25 mouse cellular contexts compared by ENCODE assay signal in genomic region chr1:140175442-140175841, GRCm38 (mm10). TPM values are rescaled to one million over a fixed set of nuclear protein-coding genes. Genes with fewer than 3 reads are reported as not detected.
DNase-seq lines count a peak whose midpoint lies in the region; ATAC-seq and TF ChIP-seq lines count a peak whose summit lies in the region.
"Had no signal": no experiment of that assay in that cellular context is flagged by ENCODE, and none has a peak within 500 bp of the region (broad histone marks: within the 10 kb centered on the region; RNA-seq: fewer than 3 reads in every experiment).

No protein-coding gene starts in this region.

- H3K4me2 ChIP-seq in heart, embryonic 12.5 days, result no peak overlapping the region
- H3K4me2 ChIP-seq in heart, postnatal 0 days (ENCODE audit: low read depth, low read length), result no peak overlapping the region
- H3K4me2 ChIP-seq: embryonic facial prominence, embryonic 15.5 days; hindbrain, embryonic 12.5 days had no signal

- intact Hi-C loops in heart, postnatal 36 days (cut with DNase I), result loop anchor here (10.0 kb wide), 1 partner anchor 259 kb away; no protein-coding TSS in a partner anchor

- no peak overlapping the region for H3K4me3 ChIP-seq in heart, embryonic 12.5 days
- no peak overlapping the region for H3K4me3 ChIP-seq in heart, postnatal 0 days (ENCODE audit: low read depth, low read length)
- H3K4me3 ChIP-seq in MEL (ENCODE audit: control insufficient read depth in 1 of 2, insufficient read depth in 1 of 2, low read depth in 2 of 2, low read length in 2 of 2), result no peak overlapping the region
- H3K4me3 ChIP-seq: embryonic facial prominence, embryonic 15.5 days; erythroblast, embryonic 14.5 days; forebrain, embryonic 10.5 days; hindbrain, embryonic 12.5 days had no signal

- H3K4me1 ChIP-seq in heart, embryonic 12.5 days (replicated peaks), result no peaks in the 10 kb centered on the region
- H3K4me1 ChIP-seq in heart, postnatal 0 days (ENCODE audit: control insufficient read depth, insufficient read depth), result no peaks in the 10 kb centered on the region
- H3K4me1 ChIP-seq in MEL (ENCODE audit: control insufficient read depth in 1 of 2, insufficient read depth in 2 of 2, low read length in 2 of 2), result peaks cover 0 to 2% of the 10 kb centered on the region in 2 experiments; a peak in 2 of 4 replicates
- H3K4me1 ChIP-seq: embryonic facial prominence, embryonic 15.5 days; forebrain, embryonic 10.5 days; hindbrain, embryonic 12.5 days had no signal

- no peak for TF ChIP-seq POLR2A in MEL (IDR thresholded peaks at IDR 0.05; ENCODE audit: control insufficient read depth in 1 of 2, insufficient read depth in 1 of 2, low read depth in 1 of 2, low read length in 2 of 2, poor library complexity in 1 of 2)

- no peaks in the 10 kb centered on the region for H3K36me3 ChIP-seq in heart, embryonic 12.5 days
- H3K36me3 ChIP-seq in heart, postnatal 0 days (replicated peaks; ENCODE audit: control insufficient read depth, insufficient read depth, low read length), result no peaks in the 10 kb centered on the region
- no peaks in the 10 kb centered on the region for H3K36me3 ChIP-seq in MEL (ENCODE audit: control insufficient read depth in 1 of 2, insufficient read depth in 2 of 2, low read length in 2 of 2)
- H3K36me3 ChIP-seq: embryonic facial prominence, embryonic 15.5 days; forebrain, embryonic 10.5 days; hindbrain, embryonic 12.5 days had no signal

- no peaks in the 10 kb centered on the region for H3K9me3 ChIP-seq in heart, embryonic 12.5 days (replicated peaks)
- H3K9me3 ChIP-seq in heart, postnatal 0 days (replicated peaks; ENCODE audit: control insufficient read depth, low read length), result no peaks in the 10 kb centered on the region
- no peaks in the 10 kb centered on the region for H3K9me3 ChIP-seq in MEL (replicated peaks; ENCODE audit: insufficient read depth, low read length)
- H3K9me3 ChIP-seq: embryonic facial prominence, embryonic 15.5 days; forebrain, embryonic 10.5 days; hindbrain, embryonic 12.5 days had no signal

- TF ChIP-seq EP300 in heart, postnatal 0 days (IDR thresholded peaks at IDR 0.05; ENCODE audit: low read depth), result no peak
- no peak for TF ChIP-seq EP300 in MEL (IDR thresholded peaks at IDR 0.05; ENCODE audit: low read depth in 1 of 2, low read length in 2 of 2)

- 0 out of 2 replicates have a peak, but pooled peaks have one; percentile 63 for ATAC-seq in heart, embryonic 12.5 days (ENCODE audit: insufficient number of reproducible peaks, low FRiP score)
- peak; percentile 55; the same call in 1 of the 2 replicates for ATAC-seq in heart, postnatal 0 days (ENCODE audit: insufficient read depth, low read depth)
- ATAC-seq: forebrain, embryonic 14.5 days; hindbrain, embryonic 16.5 days; inflammation-experienced regulatory T-cells, adult 6 months; intestine, postnatal 0 days had no signal

- H3K27ac ChIP-seq in heart, embryonic 12.5 days (ENCODE audit: poor library complexity, severe bottlenecking), result no peak overlapping the region
- no peak overlapping the region for H3K27ac ChIP-seq in heart, postnatal 0 days (ENCODE audit: low read depth)
- no peak overlapping the region for H3K27ac ChIP-seq in MEL (ENCODE audit: control insufficient read depth, low read depth, low read length)
- H3K27ac ChIP-seq: embryonic facial prominence, embryonic 15.5 days; forebrain, embryonic 10.5 days; hindbrain, embryonic 12.5 days had no signal

- no peak for DNase-seq in heart, postnatal 36 days
- DNase-seq in heart, postnatal 0 days (ENCODE audit: low spot score), result no peak
- no peak for DNase-seq in heart, postnatal 4 days
- peak; percentile 38 for DNase-seq in MEL (ENCODE audit: low read depth, low spot score)
- DNase-seq in brain, adult 2 months (ENCODE audit: low read depth, low spot score), result peak; percentile 15
- no peak for DNase-seq in kidney, postnatal 36 days
- DNase-seq: adrenal gland, adult 8-10 months; adrenal gland, postnatal 36 days; cerebellum, adult 11 months; cerebellum, adult 8-10 months; cerebellum, postnatal 14 days; embryo, embryonic 11 days; gastrocnemius, postnatal 10 days; heart, adult 18-20 months had no signal

- no peaks in the 10 kb centered on the region for H3K27me3 ChIP-seq in heart, embryonic 12.5 days (replicated peaks)
- no peaks in the 10 kb centered on the region for H3K27me3 ChIP-seq in heart, postnatal 0 days (ENCODE audit: control insufficient read depth, insufficient read depth, low read length)
- no peaks in the 10 kb centered on the region for H3K27me3 ChIP-seq in MEL (ENCODE audit: control insufficient read depth in 1 of 2, insufficient read depth in 2 of 2, low read length in 2 of 2)
- H3K27me3 ChIP-seq: CH12.LX; embryonic facial prominence, embryonic 15.5 days; hindbrain, embryonic 12.5 days had no signal

- TF ChIP-seq CTCF in heart, postnatal 0 days (IDR thresholded peaks at IDR 0.05; ENCODE audit: low read depth), result no peak
- TF ChIP-seq CTCF in MEL (IDR thresholded peaks at IDR 0.05 in 2 of 3, conservative IDR thresholded peaks at IDR 0.05 in 1 of 3; ENCODE audit: control insufficient read depth in 1 of 3, insufficient read depth in 1 of 3, low read depth in 2 of 3, low read length in 3 of 3, poor library complexity in 1 of 3, severe bottlenecking in 1 of 3), result no peak

- WGBS in heart, embryonic 12.5 days, result 48% methylated on average over 2 of the region's 2 CpGs
- WGBS in heart, postnatal 0 days, result 34% methylated on average over 2 of the region's 2 CpGs

- no peak overlapping the region for H3K9ac ChIP-seq in heart, embryonic 12.5 days
- no peak overlapping the region for H3K9ac ChIP-seq in heart, postnatal 0 days (replicated peaks; ENCODE audit: low read depth, low read length)
- H3K9ac ChIP-seq in MEL (ENCODE audit: control insufficient read depth, low read depth, low read length, poor library complexity, severe bottlenecking), result no peak overlapping the region
- H3K9ac ChIP-seq: embryonic facial prominence, embryonic 15.5 days; hindbrain, embryonic 12.5 days had no signal

- no peaks in the 10 kb centered on the region for H3K79me2 ChIP-seq in MEL (ENCODE audit: control insufficient read depth, insufficient read depth, low read length, poor library complexity)

- no peak for TF ChIP-seq RAD21 in MEL (IDR thresholded peaks at IDR 0.05; ENCODE audit: low read depth, low read length)

TF ChIP-seq in MEL, 35 proteins besides CTCF, POLR2A, EP300 and RAD21:
- TF ChIP-seq SIN3A (IDR thresholded peaks at IDR 0.05; ENCODE audit: low read length) (no peak), E2F4 (IDR thresholded peaks at IDR 0.05; ENCODE audit: borderline replicate concordance, low read depth, low read length) (no peak), POLR2AphosphoS5 (IDR thresholded peaks at IDR 0.05; ENCODE audit: borderline replicate concordance, low read depth, low read length) (no peak), TBP (IDR thresholded peaks at IDR 0.05; ENCODE audit: low read depth, low read length) (no peak), NELFE (IDR thresholded peaks at IDR 0.05; ENCODE audit: low read depth, low read length) (no peak), MEF2A (IDR thresholded peaks at IDR 0.05; ENCODE audit: extremely low read depth, insufficient replicate concordance, low read depth, low read length, poor library complexity, severe bottlenecking) (no peak)

RNA-seq across cellular contexts. Expression of gene Cfh, which starts 8.1 kb away (rescaled TPM):
- polyA plus RNA-seq in heart, embryonic 12.5 days (2016; fragmentation: Nextera tagmentation; extraction: Ambion mirVana), result 22.2 and 22.4 TPM in 2 replicates
- total RNA-seq in heart, postnatal 36 days (2021), result 100 to 1,000 TPM in 1 of 2 experiments, 10 to 100 TPM in 1; 97.0 to 104 TPM
- total RNA-seq in heart, postnatal 0 days (2014; rRNA removed; ENCODE audit: low replicate concordance), result 25.7 and 26.5 TPM in 2 replicates
- 24.4 and 28.5 TPM in 2 replicates for polyA plus RNA-seq in heart, postnatal 0 days (2015; fragmentation: Nextera tagmentation; extraction: Ambion mirVana)
- 10 to 100 TPM; 27.8 to 28.8 TPM for total RNA-seq in heart, postnatal 4 days (2021)
- total RNA-seq in MEL (2012; rRNA removed), result not detected in 2 replicates
- not detected for polyA plus RNA-seq in MEL (2012; ENCODE audit: insufficient read depth in 1 of 2, insufficient read length in 2 of 2, low read depth in 1 of 2, low replicate concordance in 2 of 2, missing spikeins in 1 of 2)
- total RNA-seq: CH12.LX; common myeloid progenitor, adult 5-6 weeks had no signal
- polyA plus RNA-seq: erythroblast, embryonic 14.5 days; inflammation-experienced regulatory T-cells, adult 6 months had no signal

Comparison
In these comparisons a context has a peak if more than half of its experiments do, and no peak if none do; other contexts are left out.
1. DNase-seq: peak in MEL (single experiment) and brain, adult 2 months (single experiment); none in heart, postnatal 36 days (0 of 2), heart, postnatal 0 days (single experiment), heart, postnatal 4 days (single experiment) and kidney, postnatal 36 days (0 of 2).
2. RNA of gene Cfh, which starts 8.1 kb away (total RNA-seq): 97.0 to 104 TPM in heart, postnatal 36 days, 27.8 to 28.8 TPM in heart, postnatal 4 days and 25.7 to 26.5 TPM in heart, postnatal 0 days; not detected in MEL; every median in the first group is over 10 times any median in the second.